Mouse (Mus musculus): ENCODE data around the gene Fbxo31.

DNA sequence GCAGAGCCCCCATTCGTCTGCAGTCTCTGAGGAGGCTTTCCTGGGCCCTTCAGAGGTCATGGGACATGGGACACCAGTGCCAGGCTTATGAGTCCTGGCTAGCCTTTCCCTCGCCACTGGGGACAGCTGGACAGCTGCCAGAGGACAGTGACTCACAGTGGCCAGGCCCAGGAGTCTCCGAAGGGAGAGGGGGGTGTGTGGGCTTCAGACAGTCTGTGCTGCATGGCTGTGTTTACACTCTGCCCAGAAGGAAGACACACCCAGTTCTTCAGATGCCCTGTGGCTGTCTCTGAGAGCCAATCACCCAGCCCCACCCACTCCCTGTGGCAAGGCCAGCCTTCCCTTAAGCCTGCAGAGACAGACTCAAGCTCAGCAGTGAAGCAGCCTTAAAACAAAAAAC is 5.3 kb downstream of the Fbxo31 start:
- no peak for TF ChIP-seq GATA1 (IDR thresholded peaks at IDR 0.05; ENCODE audit: borderline replicate concordance, low read length)
- no peak for TF ChIP-seq CTCF (IDR thresholded peaks at IDR 0.05; ENCODE audit: low read depth, low read length)
- no peak for TF ChIP-seq POLR2AphosphoS5 (IDR thresholded peaks at IDR 0.05; ENCODE audit: insufficient replicate concordance, low read depth, low read length)
